Mouse (Mus musculus) mouse embryonic stem cell (cell line): ENCODE measurements around the gene Ppp1r16b.

Source experiments
- in situ Hi-C, 2 experiments: fragments of 300-500 bp; cut with MboI; formaldehyde crosslinking; loops; 1 replicate in 1 of 2; 3 replicates in 1 of 2; pipeline ENCODE4 v1.14.3; 2019 to 2020; ENCODE audit warnings: low sequenced_read_pairs in 2 of 2, low pct_unique_long_range_greater_than_20kb in 1 of 2, mixed read lengths in 1 of 2; ENCODE audit not compliant: unreplicated experiment in 1 of 2

Ppp1r16b gene

GRCm38 (mm10) chr2:158665098-158665497, at the start of gene Ppp1r16b:
Gene Ppp1r16b (plus strand): TSS chr2:158665398.
- in situ Hi-C loops = no loop called here

- in situ Hi-C loops = no loop called here
Measured at GRCm38 (mm10) chr2:158615702-158616101, 49.5 kb upstream of the Ppp1r16b start.

DNA sequence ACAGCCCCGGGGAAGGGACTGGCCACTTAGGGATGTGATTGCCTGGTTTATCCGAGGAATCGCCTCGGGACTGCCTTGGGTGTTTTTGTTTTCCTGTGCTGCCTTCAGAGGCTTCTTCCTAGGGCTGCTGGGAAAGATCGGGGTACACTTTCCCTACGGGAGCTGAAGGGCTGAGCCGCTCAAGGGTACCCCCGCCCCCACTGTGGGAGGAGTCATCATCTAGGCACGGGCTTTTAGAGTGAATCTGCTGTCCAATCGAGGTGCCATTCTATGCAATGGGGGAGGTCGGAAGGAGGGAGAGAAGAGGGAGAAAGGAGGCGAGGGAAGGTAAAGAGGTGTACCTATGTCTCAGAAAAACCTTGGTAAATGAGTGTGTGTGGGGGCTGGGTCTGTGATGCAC, 48.9 kb upstream of the Ppp1r16b start:
- in situ Hi-C loops = no loop called here

DNA sequence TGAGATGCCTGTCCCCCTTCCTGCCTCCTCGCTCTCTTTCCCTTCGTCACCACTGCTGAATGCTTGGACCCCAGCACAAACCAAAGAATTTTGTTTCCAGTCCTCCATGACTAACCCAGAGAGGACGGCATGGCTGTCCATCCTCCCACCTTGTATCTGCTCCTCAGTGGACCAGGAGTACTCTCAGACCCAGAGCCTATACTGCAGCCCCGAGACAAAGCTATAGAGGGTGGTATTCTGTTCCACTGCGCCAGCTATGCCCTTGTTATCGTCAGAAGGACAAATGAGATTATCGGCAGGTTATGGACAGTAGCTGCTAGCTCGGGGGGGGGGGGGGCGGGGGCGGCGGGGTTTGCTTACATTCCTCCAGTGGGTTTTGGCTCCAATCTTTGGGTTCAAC, 48.4 kb upstream of the Ppp1r16b start:
- in situ Hi-C loops = no loop called here

DNA sequence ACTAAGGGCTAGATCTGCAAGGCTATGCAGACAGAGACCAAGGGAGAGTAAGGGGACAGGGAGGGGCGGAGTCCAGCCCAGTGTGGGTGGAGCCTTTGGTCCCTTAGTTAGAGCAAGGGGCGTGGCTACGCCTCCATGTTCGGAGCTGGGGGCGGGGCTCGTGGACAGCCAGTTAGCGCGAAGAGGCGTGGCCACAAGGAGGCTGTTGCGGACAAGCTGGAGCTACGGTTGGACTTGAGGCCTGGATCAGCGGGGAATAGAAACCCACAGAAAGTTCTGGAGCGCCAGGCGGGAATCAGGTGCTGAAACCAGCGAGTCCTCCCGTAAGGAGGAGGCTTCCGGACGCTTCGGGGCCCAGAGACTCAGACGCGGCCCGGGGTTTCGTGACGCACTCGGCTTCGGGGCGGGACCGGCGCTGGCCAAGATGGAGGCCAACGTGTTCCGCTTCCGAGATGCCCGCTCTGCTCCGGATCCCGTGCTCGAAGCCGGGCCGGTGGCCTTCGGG, 40.4 kb upstream of the Ppp1r16b start, which contains the start of gene Actr5:
Gene Actr5 (plus strand): TSS at position 171 of the 505 bp plus-strand sequence.
- in situ Hi-C loops = loop anchor here (5.0 to 25.0 kb wide), 2 partner anchors 77 to 237 kb away; partner anchors contain the start of gene Snhg11 (in 2 of the 2)

DNA sequence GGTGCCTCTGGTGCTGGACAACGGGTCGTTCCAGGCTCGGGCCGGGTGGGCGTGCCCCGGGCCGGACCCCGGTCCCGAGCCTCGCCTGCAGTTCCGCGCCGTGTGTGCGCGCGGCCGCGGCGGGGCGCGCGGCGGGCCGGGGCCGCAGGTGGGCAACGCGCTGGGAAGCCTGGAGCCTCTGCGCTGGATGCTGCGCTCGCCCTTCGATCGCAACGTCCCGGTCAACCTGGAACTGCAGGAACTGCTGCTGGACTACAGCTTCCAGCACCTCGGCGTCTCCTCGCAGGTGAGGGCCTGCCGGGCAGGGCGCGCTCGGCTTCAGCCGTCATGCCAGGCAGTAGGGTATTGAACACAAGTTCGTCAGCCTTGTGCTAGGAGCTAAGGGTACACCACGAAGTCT, 40.0 kb upstream of the Ppp1r16b start:
- in situ Hi-C loops = loop anchor here (5.0 to 25.0 kb wide), 2 partner anchors 78 to 238 kb away; partner anchors contain the start of gene Snhg11 (in 2 of the 2)

DNA sequence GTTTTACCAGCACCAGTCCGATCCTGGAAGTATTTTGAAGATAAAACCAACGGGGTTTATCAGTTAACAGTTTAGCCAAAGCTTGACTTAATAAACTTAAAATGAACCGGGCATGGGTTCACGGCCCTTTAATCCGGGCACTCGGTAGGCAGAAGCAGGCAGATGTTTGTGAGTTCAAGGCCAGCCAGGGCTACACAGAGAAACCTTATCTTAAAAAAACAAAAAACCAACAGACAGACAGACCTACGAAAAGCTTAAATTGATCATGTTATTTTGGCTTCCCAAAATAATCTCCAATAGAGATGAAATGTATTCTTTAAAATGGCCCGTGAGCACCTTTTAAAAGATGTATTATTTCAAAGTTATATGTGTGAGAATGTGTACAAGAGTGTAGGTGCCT, 39.5 kb upstream of the Ppp1r16b start:
- in situ Hi-C loops = loop anchor here (5.0 to 25.0 kb wide), 2 partner anchors 78 to 238 kb away; partner anchors contain the start of gene Snhg11 (in 2 of the 2)

DNA sequence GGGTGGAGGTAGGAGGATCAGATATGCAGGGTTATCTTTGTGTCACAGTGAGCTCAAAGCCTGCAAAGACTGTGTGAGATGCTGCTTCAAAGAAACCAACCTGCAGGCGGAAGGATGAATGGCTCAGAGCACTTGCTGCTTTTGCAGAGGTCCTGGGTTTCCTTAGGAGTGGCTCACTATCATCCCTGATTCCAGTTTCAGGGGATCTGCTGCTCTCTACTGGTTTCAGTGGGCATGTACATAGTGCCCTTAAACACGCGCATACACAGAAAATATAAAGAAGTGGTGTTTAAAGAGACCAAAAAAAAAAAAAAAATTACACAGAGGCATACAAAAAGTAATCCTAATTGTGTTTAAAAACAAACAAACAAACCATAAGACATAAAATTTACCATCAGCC, 36.3 kb upstream of the Ppp1r16b start:
- in situ Hi-C loops = loop anchor here (5.0 to 25.0 kb wide), 2 partner anchors 82 to 242 kb away; partner anchors contain the start of gene Snhg11 (in 2 of the 2)

DNA sequence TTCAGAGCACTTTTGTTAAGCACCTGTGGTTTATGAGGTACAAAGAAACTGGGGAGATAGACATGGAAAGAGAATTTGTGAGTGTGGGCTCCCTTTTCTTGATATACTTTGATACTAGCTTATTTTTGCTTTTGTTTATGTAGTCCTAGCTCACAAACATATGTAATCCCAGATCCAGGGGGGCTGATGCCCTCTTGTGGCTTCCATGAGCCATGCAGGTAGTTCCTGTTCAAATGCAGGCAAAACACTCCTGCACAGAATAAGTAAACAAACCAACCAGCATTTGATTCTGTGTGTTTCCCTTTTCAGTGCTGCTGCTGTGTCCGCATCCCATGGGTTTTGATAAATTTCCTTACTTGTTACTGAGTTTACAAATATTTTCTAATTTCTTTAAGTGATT, 35.8 kb upstream of the Ppp1r16b start:
- in situ Hi-C loops = loop anchor here (5.0 to 25.0 kb wide), 2 partner anchors 82 to 242 kb away; partner anchors contain the start of gene Snhg11 (in 2 of the 2)

GRCm38 (mm10) chr2:158631873-158632272, 33.3 kb upstream of the Ppp1r16b start:
- in situ Hi-C loops = loop anchor here (25.0 kb wide), 1 partner anchor 245 kb away; the partner anchor contains the start of gene Snhg11 (in 2 of the 2)

GRCm38 (mm10) chr2:158641869-158642268, 23.3 kb upstream of the Ppp1r16b start:
- in situ Hi-C loops = loop anchor here (25.0 kb wide), 1 partner anchor 255 kb away; the partner anchor contains the start of gene Snhg11 (in 2 of the 2)

DNA sequence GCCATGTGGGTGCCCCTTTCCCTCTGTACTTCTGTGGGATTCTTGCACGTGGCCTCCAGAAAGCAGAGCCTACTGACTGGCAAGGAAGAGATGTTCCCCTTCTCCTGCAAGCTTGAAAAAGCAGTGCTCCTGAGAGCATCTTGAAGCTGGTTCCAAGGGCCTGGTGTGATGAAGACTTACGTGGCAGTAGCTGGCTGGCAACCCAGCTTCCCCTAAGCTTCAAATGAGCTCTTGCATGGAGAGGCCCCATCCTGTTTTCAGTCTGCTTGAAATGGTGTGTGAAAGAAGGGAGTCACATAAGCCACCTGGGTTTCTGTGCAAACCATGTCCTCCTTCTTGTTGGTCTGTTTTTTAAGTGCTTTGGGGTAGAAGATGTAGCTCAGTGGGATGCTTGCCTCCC, 22.6 kb upstream of the Ppp1r16b start:
- in situ Hi-C loops = loop anchor here (25.0 kb wide), 1 partner anchor 255 kb away; the partner anchor contains the start of gene Snhg11 (in 2 of the 2)

DNA sequence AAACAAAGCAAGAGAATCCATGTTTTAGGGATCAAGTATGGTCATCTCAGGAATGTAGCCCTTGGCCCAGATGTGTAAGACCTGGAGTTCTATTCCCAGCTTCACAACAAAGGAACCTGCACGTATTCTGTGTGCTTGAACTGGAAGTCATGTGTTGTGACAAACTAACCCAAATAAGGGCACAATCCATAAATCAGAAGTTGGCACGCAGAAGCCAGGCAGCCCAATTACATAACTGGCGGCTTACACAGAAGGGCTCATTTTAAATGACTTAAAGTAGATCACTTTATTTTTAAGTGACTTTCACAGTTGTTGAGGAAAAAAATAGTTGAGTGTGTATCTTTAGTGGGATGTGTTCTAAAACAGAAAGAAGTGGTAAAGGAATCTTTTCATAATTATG, 21.4 kb upstream of the Ppp1r16b start:
- in situ Hi-C loops = loop anchor here (25.0 kb wide), 1 partner anchor 256 kb away; the partner anchor contains the start of gene Snhg11 (in 2 of the 2)

GRCm38 (mm10) chr2:158651159-158651908, 13.9 kb upstream of the Ppp1r16b start:
- in situ Hi-C loops = loop anchor here in 1 of 2 experiments (5.0 kb wide), 1 partner anchor 109 kb away; no protein-coding TSS in a partner anchor

GRCm38 (mm10) chr2:158652985-158653384, 12.2 kb upstream of the Ppp1r16b start:
- in situ Hi-C loops = loop anchor here in 1 of 2 experiments (5.0 kb wide), 1 partner anchor 111 kb away; no protein-coding TSS in a partner anchor

DNA sequence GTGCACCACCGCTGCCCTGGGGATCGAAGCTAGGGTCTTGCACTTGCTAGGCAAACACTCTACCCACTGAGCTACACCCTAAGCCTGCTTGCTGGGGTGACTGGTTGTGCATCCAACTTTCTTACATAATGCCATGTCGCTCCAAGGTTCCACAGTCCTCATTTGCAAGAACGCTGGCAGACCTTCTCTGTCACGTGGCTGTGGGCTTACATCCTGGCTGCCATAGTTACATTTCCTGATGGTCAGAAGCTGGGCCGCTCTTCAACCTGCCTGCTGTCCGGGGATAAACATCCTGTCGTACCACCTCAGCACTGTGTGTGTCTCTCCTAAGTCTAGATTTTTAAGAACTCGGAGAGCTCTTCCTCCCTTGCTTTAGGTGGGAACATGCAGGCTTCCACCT, 10.5 kb upstream of the Ppp1r16b start:
- in situ Hi-C loops = loop anchor here in 1 of 2 experiments (5.0 kb wide), 1 partner anchor 112 kb away; no protein-coding TSS in a partner anchor

DNA sequence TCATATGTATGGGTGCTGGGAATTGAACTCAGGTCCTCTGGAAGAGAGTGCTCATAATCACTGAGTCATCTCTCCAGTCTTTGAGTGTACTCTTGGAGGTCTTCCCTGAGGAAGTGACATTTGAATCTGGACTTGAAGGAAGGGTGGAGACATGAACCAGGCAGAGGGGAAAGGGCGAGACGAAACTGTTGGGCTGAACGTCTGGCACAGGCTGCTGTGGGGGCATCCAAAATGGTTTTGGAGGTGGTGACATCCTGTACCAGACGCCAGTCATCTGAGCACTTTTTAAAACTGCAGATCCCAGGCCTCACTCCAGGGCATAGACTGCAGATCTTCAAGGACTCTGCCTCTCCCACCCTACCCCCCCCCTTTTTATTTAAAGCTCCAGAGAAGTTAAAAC, 9.4 kb upstream of the Ppp1r16b start:
- in situ Hi-C loops = no loop called here

DNA sequence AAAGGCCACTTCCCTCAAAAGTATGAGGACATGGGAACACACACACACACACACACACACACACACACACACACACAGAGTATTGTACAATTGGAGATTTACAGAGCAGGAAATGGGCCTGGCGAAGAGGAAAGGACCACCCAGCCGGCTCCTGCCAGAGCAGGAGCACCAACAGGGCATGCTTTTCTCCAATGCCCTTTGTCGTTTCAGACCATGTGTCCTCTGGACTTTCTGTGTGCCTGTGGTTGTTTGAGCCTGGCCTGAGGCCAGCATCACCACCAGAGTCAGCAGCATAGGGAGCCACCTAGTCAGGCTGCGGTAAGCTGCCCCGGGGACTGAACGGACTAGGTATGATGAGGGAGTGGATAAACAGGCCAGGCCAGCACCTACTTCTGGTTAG, 6.4 kb upstream of the Ppp1r16b start:
- in situ Hi-C loops = no loop called here

DNA sequence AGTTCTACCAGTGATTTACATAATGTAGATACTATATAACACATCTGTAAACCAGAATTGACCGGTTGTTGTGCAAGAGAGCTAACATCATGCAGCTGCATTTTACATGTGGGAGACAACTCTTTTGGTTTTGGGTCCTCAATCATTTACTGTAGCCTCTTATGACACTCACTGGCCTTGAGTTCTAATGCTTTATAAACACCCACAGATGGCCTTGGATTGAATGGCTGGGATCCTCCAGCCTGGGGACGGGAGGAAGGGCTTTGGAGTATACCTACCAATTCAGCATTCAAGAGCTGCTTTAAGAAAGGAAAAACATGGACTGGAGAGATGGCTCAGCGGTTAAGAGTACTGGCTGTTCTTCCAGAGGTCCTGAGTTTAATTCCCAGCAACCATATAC, 5.9 kb upstream of the Ppp1r16b start:
- in situ Hi-C loops = no loop called here
